Mouse (Mus musculus) natural killer cell, adult 2 months (primary cell): ENCODE measurements around the gene Slc25a42.

ENCODE experiments used
- DNase-seq, 2 experiments: peaks; one replicate each; pipeline ENCODE4 v3.0.0; 2022; ENCODE audit warnings: low spot score in 2 of 2

The Slc25a42 gene

GRCm38 (mm10) chr8:70215092-70215491 lies 3.0 kb upstream of the Slc25a42 start:
- DNase-seq: no peak

GRCm38 (mm10) chr8:70214411-70214810 lies 2.3 kb upstream of the Slc25a42 start:
- DNase-seq: no peak

GRCm38 (mm10) chr8:70211726-70212111 lies 386 bp downstream of the Slc25a42 start:
- no peak for DNase-seq

- DNase-seq: no peak
Measured at GRCm38 (mm10) chr8:70211275-70211674, 830 bp downstream of the Slc25a42 start.

GRCm38 (mm10) chr8:70210538-70210937 lies 1.6 kb downstream of the Slc25a42 start:
- DNase-seq: no peak

- DNase-seq: no peak
Measured at GRCm38 (mm10) chr8:70208130-70208529, 4.0 kb downstream of the Slc25a42 start.

- DNase-seq: no peak
Measured at GRCm38 (mm10) chr8:70204757-70205156, 7.3 kb downstream of the Slc25a42 start.

- no peak for DNase-seq
Measured at GRCm38 (mm10) chr8:70203072-70203471, 9.0 kb downstream of the Slc25a42 start.

- no peak for DNase-seq
Measured at GRCm38 (mm10) chr8:70201417-70201816, 10.7 kb downstream of the Slc25a42 start.

- no peak for DNase-seq
Measured at GRCm38 (mm10) chr8:70200098-70200681, 11.9 kb downstream of the Slc25a42 start.

- no peak for DNase-seq
Measured at GRCm38 (mm10) chr8:70197603-70198002, 14.5 kb downstream of the Slc25a42 start.

GRCm38 (mm10) chr8:70195762-70196161 lies 16.3 kb downstream of the Slc25a42 start:
- no peak for DNase-seq

- DNase-seq: no peak
Measured at GRCm38 (mm10) chr8:70194191-70194590, 17.9 kb downstream of the Slc25a42 start.

- DNase-seq: no peak
Measured at GRCm38 (mm10) chr8:70193238-70193637, 18.9 kb downstream of the Slc25a42 start.

- DNase-seq: no peak
Measured at GRCm38 (mm10) chr8:70188707-70189106, 23.4 kb downstream of the Slc25a42 start.

- DNase-seq: no peak
Measured at GRCm38 (mm10) chr8:70183194-70183593, 28.9 kb downstream of the Slc25a42 start.

GRCm38 (mm10) chr8:70181903-70182252 lies 30.2 kb downstream of the Slc25a42 start:
- no peak for DNase-seq

- DNase-seq: no peak
Measured at GRCm38 (mm10) chr8:70181212-70181902, 30.7 kb downstream of the Slc25a42 start.

- no peak for DNase-seq
Measured at GRCm38 (mm10) chr8:70179082-70179481, 33.0 kb downstream of the Slc25a42 start.

GRCm38 (mm10) chr8:70178231-70178630 lies 33.9 kb downstream of the Slc25a42 start:
- no peak for DNase-seq

GRCm38 (mm10) chr8:70174079-70174478 lies 38.0 kb downstream of the Slc25a42 start:
- DNase-seq: no peak

GRCm38 (mm10) chr8:70173320-70173719 lies 38.8 kb downstream of the Slc25a42 start:
- DNase-seq: no peak

- peak; percentile 68 to 77 for DNase-seq
Measured at GRCm38 (mm10) chr8:70172043-70172681, 39.9 kb downstream of the Slc25a42 start, which contains the start of gene Tmem161a. TSS of gene Tmem161a (plus strand) at chr8:70172356.
